Mouse (Mus musculus) intestine, postnatal 0 days (tissue): Measurements from ENCODE around the gene Gm10717. TPM values are rescaled to one million over a fixed set of nuclear protein-coding genes. Genes with fewer than 3 reads are reported as not detected.
A peak's percentile ranks its signal among the peaks of the same experiment; 100 is the strongest.
"Not testable (repeated sequence)": the region's sequence is repeated elsewhere in the genome, so short reads cannot be mapped to it uniquely, and the experiment has no call there.

Experiments
- ATAC-seq: fragments of 200-750 bp; cut with Nextera tagmentation; 2 replicates; pipeline ENCODE4 v1.8.0; 2017; ENCODE audit warnings: mild to moderate bottlenecking, moderate TSS enrichment, moderate library complexity
- H3K27ac ChIP-seq: fragments of 300-500 bp; sonication (generic); 2 replicates; pipeline ENCODE4 v1.5.1; 2014; ENCODE audit warnings: mild to moderate bottlenecking, low read depth, low read length, moderate library complexity
- H3K27me3 ChIP-seq: fragments of 300-500 bp; sonication (generic); replicated peaks from 2 replicates; pipeline ENCODE4 v1.6.1; 2014; ENCODE audit warnings: low read length, mixed read lengths; ENCODE audit not compliant: control insufficient read depth, insufficient read depth
- H3K36me3 ChIP-seq: fragments of 300-500 bp; sonication (generic); 2 replicates; pipeline ENCODE4 v1.6.1; 2014; ENCODE audit warnings: mild to moderate bottlenecking, moderate library complexity; ENCODE audit not compliant: control insufficient read depth, insufficient read depth
- H3K4me1 ChIP-seq: fragments of 300-500 bp; sonication (generic); replicated peaks from 2 replicates; pipeline ENCODE4 v1.6.1; 2014; ENCODE audit warnings: antibody characterized with exemption, low read length, mixed read lengths; ENCODE audit not compliant: control insufficient read depth, insufficient read depth
- H3K4me2 ChIP-seq: fragments of 300-500 bp; sonication (generic); replicated peaks from 2 replicates; pipeline ENCODE4 v1.6.1; 2014; ENCODE audit warnings: low read depth, mild to moderate bottlenecking, moderate library complexity
- H3K4me3 ChIP-seq: fragments of 300-500 bp; sonication (generic); 2 replicates; pipeline ENCODE4 v1.5.1; 2014; ENCODE audit warnings: low read depth, low read length
- H3K9ac ChIP-seq: fragments of 300-500 bp; sonication (generic); 2 replicates; pipeline ENCODE4 v1.6.1; 2014; ENCODE audit warnings: mild to moderate bottlenecking, low read depth, low read length
- H3K9me3 ChIP-seq: fragments of 300-500 bp; sonication (generic); 2 replicates; pipeline ENCODE4 v1.6.1; 2016; ENCODE audit warnings: mixed run types; ENCODE audit not compliant: control insufficient read depth
- WGBS: fragments of 180-500 bp; shearing (Covaris S2); extraction: QIAGEN DNeasy Blood & Tissue Kit; methylation state at CpG from one replicate; pipeline ENCODE4 v1.1.7; 2014; 5-methylcytosine and 5-hydroxymethylcytosine counted together
- polyA plus RNA-seq: library from polyadenylated mRNA; unstranded; fragments of >200 nt; fragmentation: Nextera tagmentation; extraction: Ambion mirVana; gene quantifications from 2 replicates; pipeline ENCODE4 v1.2.1, GENCODE M21; 2015

Gm10717 gene
- polyA plus RNA-seq, 1 experiment from 2014 or later = 0.29 TPM

DNA sequence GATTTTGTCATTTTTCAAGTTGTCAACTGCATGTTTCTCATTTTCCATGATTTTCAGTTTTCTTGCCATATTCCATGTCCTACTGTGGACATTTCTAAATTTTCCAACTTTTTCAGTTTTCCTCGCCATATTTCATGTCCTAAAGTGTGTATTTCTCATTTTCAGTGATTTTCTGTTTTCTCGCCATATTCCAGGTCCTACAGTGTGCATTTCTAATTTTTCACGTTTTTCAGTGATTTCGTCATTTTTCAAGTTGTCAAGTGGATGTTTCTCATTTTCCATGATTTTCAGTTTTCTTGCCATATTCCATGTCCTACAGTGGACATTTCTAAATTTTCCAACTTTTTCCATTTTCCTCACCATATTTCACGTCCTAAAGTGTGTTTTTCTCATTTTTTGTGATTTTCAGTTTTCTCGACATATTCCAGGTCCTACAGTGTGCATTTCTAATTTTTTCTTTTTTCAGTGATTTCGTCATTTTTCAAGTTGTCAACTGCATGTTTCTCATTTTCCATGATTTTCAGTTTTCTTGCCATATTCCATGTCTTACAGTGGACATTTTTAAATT is 13.1 kb upstream of the Gm10717 start:
- not testable (repeated sequence) for ATAC-seq

GRCm38 (mm10) chr9:3012733-3013279 is 12.4 kb upstream of the Gm10717 start, which contains the start of gene Gm10721:
Gene Gm10721 (plus strand): TSS chr9:3013140.
- H3K27ac ChIP-seq, H3K4me1 ChIP-seq, H3K9ac ChIP-seq, H3K4me2 ChIP-seq, H3K9me3 ChIP-seq, H3K27me3 ChIP-seq, H3K4me3 ChIP-seq, H3K36me3 ChIP-seq: not testable (repeated sequence)
- no CpG with 5 or more reads among the region's 11 CpGs for WGBS
- peak; percentile 61; the same call in 1 of the 2 replicates for ATAC-seq

More for the DNA sequence above, 13.1 kb upstream of the Gm10717 start:
- WGBS = 75% methylated on average over 2 of the region's 7 CpGs
- not testable (repeated sequence) for H3K27ac ChIP-seq, H3K27me3 ChIP-seq, H3K9ac ChIP-seq, H3K4me1 ChIP-seq, H3K4me3 ChIP-seq, H3K9me3 ChIP-seq, H3K36me3 ChIP-seq, H3K4me2 ChIP-seq

DNA sequence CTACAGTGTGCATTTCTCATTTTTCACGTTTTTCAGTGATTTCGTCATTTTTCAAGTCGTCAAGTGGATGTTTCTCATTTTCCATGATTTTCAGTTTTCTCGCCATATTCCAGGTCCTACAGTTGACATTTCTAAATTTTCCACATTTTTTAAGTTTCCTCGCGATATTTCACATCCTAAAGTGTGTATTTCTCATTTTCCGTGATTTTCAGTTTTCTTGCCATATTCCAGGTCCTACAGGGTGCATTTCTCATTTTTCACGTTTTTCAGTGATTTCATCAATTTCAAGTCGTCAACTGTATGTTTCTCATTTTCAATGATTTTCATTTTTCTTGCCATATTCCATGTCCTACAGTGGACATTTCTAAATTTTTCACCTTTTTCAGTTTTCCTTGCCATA is 9.9 kb upstream of the Gm10717 start, which contains the start of gene Gm10720:
Gene Gm10720 (plus strand): TSS at position 301 of the 400 bp plus-strand sequence.
- not testable (repeated sequence) for H3K27me3 ChIP-seq, H3K4me1 ChIP-seq, ATAC-seq, H3K9ac ChIP-seq, H3K27ac ChIP-seq, H3K36me3 ChIP-seq, H3K9me3 ChIP-seq, H3K4me2 ChIP-seq, H3K4me3 ChIP-seq
- 53% methylated on average over 4 of the region's 9 CpGs for WGBS

DNA sequence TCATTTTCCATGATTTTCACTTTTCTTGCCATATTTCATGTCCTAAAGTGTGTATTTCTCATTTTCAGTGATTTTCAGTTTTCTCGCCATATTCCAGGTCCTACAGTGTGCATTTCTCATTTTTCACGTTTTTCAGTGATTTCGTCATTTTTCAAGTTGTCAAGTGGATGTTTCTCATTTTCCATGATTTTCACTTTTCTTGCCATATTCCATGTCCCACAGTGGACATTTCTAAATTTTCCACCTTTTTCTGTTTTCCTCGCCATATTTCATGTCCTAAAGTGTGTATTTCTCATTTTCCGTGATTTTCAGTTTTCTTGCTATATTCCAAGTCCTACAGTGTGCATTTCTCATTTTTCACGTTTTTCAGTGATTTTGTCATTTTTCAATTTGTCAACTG is 9.3 kb upstream of the Gm10717 start:
- not testable (repeated sequence) for H3K27me3 ChIP-seq, H3K9ac ChIP-seq, H3K4me2 ChIP-seq, H3K9me3 ChIP-seq, H3K36me3 ChIP-seq, H3K4me1 ChIP-seq, H3K4me3 ChIP-seq, ATAC-seq, H3K27ac ChIP-seq
- WGBS = 78% methylated on average over 4 of the region's 6 CpGs

- not testable (repeated sequence) for H3K9ac ChIP-seq, H3K4me1 ChIP-seq, H3K27me3 ChIP-seq, H3K9me3 ChIP-seq, H3K4me3 ChIP-seq, H3K4me2 ChIP-seq, ATAC-seq, H3K36me3 ChIP-seq, H3K27ac ChIP-seq
- no CpG with 5 or more reads among the region's 9 CpGs for WGBS
Measured at GRCm38 (mm10) chr9:3017108-3017507, 8.1 kb upstream of the Gm10717 start, which contains the start of gene Gm10719. Gene Gm10719 (plus strand): TSS chr9:3017408.

DNA sequence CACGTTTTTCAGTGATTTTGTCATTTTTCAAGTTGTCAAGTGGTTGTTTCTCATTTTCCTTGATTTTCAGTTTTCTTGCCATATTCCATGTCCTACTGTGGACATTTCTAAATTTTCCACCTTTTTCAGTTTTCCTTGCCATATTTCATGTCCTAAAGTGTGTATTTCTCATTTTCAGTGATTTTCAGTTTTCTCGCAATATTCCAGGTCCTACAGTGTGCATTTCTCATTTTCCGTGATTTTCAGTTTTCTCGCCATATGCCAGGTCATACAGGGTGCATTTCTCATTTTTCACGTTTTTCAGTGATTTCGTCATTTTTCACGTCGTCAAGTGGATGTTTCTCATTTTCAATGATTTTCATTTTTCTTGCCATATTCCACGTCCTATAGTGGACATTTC is 6.3 kb upstream of the Gm10717 start:
- H3K4me3 ChIP-seq, ATAC-seq, H3K27ac ChIP-seq, H3K36me3 ChIP-seq, H3K4me2 ChIP-seq, H3K9ac ChIP-seq, H3K4me1 ChIP-seq, H3K27me3 ChIP-seq, H3K9me3 ChIP-seq: not testable (repeated sequence)
- WGBS = 69% methylated on average over 9 of the region's 9 CpGs

- H3K4me2 ChIP-seq, H3K36me3 ChIP-seq, H3K9ac ChIP-seq, H3K9me3 ChIP-seq, H3K27ac ChIP-seq, H3K4me1 ChIP-seq, H3K27me3 ChIP-seq, H3K4me3 ChIP-seq: not testable (repeated sequence)
- WGBS = 82% methylated on average over 11 of the region's 19 CpGs
- ATAC-seq = peak; percentile 57; the same call in 1 of the 2 replicates
Measured at GRCm38 (mm10) chr9:3019835-3020727, 5.1 kb upstream of the Gm10717 start.

DNA sequence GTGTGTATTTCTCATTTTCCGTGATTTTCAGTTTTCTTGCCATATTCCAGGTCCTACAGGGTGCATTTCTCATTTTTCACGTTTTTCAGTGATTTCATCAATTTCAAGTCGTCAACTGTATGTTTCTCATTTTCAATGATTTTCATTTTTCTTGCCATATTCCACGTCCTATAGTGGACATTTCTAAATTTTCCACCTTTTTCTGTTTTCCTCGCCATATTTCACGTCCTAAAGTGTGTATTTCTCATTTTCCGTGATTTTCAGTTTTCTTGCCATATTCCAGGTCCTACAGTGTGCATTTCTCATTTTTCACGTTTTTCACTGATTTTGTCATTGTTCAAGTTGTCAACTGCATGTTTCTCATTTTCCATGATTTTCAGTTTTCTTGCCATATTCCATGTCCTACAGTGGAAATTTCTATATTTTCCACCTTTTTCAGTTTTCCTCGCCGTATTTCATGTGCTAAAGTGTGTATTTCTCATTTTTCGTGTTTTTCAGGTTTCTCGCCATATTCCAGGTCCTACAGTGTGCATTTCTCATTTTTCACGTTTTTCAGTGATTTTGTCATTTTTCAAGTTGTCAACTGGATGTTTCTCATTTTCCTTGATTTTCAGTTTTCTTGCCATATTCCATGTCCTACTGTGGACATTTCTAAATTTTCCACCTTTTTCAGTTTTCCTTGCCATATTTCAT is 2.8 kb upstream of the Gm10717 start:
- H3K36me3 ChIP-seq, H3K4me2 ChIP-seq, H3K9ac ChIP-seq, H3K27me3 ChIP-seq, H3K9me3 ChIP-seq, H3K4me3 ChIP-seq, ATAC-seq, H3K4me1 ChIP-seq, H3K27ac ChIP-seq: not testable (repeated sequence)
- 74% methylated on average over 9 of the region's 13 CpGs for WGBS
